Mouse (Mus musculus): ENCODE results near the gene Best1. TPM values are rescaled to one million over a fixed set of nuclear protein-coding genes. Genes with fewer than 3 reads are reported as not detected.

Best1 gene
- polyA plus RNA-seq (2012; rRNA removed): 0.31 and 0.33 TPM in 2 replicates

- Histone ChIP-seq H3K36me3 (ENCODE audit: control insufficient read depth, insufficient read depth, low read length) (no peaks in the 10 kb centered on the region), H3K27me3 (ENCODE audit: control insufficient read depth, insufficient read depth, low read length) (no peaks in the 10 kb centered on the region), H3K27ac (ENCODE audit: control insufficient read depth, insufficient read depth, low read length) (no peak within 1 kb of the TSS), H3K4me1 (replicated peaks; ENCODE audit: control insufficient read depth, insufficient read depth, low read length) (no peaks in the 10 kb centered on the region), H3K4me3 (ENCODE audit: control insufficient read depth, insufficient read depth, low read length) (no peak within 1 kb of the TSS)
- no peak for DNase-seq
- no peak for TF ChIP-seq POLR2A (IDR thresholded peaks at IDR 0.05; ENCODE audit: control insufficient read depth, extremely low read depth, insufficient read depth, low read length, poor library complexity)
- no peak for TF ChIP-seq CTCF (IDR thresholded peaks at IDR 0.05; ENCODE audit: borderline replicate concordance, control insufficient read depth, extremely low read depth, insufficient read depth, low read length, poor library complexity)
- 89% methylated on average over 7 of the region's 7 CpGs for WGBS
Measured at GRCm38 (mm10) chr19:10001206-10001969, at the start of gene Best1, which contains the start of gene Rab3il1. TSS of gene Best1 (minus strand) at chr19:10001633. TSS of gene Rab3il1 (plus strand) at chr19:10001669.

- no peak overlapping the region for H3K27ac ChIP-seq (ENCODE audit: control insufficient read depth, insufficient read depth, low read length)
- H3K36me3 ChIP-seq (ENCODE audit: control insufficient read depth, insufficient read depth, low read length): no peaks in the 10 kb centered on the region
- no peaks in the 10 kb centered on the region; the same call in 1 of the 2 replicates for H3K4me1 ChIP-seq (replicated peaks; ENCODE audit: control insufficient read depth, insufficient read depth, low read length)
- no peak for DNase-seq
- no peak overlapping the region for H3K4me3 ChIP-seq (ENCODE audit: control insufficient read depth, insufficient read depth, low read length)
- no peaks in the 10 kb centered on the region for H3K27me3 ChIP-seq (ENCODE audit: control insufficient read depth, insufficient read depth, low read length)
- 63% methylated on average over 2 of the region's 2 CpGs for WGBS
- TF ChIP-seq CTCF (IDR thresholded peaks at IDR 0.05; ENCODE audit: borderline replicate concordance, control insufficient read depth, extremely low read depth, insufficient read depth, low read length, poor library complexity) (no peak), POLR2A (IDR thresholded peaks at IDR 0.05; ENCODE audit: control insufficient read depth, extremely low read depth, insufficient read depth, low read length, poor library complexity) (no peak)
Measured at GRCm38 (mm10) chr19:10050438-10050837, 49.0 kb upstream of the Best1 start.

- no peak overlapping the region for H3K4me3 ChIP-seq (ENCODE audit: control insufficient read depth, insufficient read depth, low read length)
- no peak overlapping the region for H3K27ac ChIP-seq (ENCODE audit: control insufficient read depth, insufficient read depth, low read length)
- H3K4me1 ChIP-seq (replicated peaks; ENCODE audit: control insufficient read depth, insufficient read depth, low read length): no peaks in the 10 kb centered on the region; the same call in 1 of the 2 replicates
- TF ChIP-seq POLR2A (IDR thresholded peaks at IDR 0.05; ENCODE audit: control insufficient read depth, extremely low read depth, insufficient read depth, low read length, poor library complexity) (no peak), CTCF (IDR thresholded peaks at IDR 0.05; ENCODE audit: borderline replicate concordance, control insufficient read depth, extremely low read depth, insufficient read depth, low read length, poor library complexity) (no peak)
- no peaks in the 10 kb centered on the region for H3K27me3 ChIP-seq (ENCODE audit: control insufficient read depth, insufficient read depth, low read length)
- no peaks in the 10 kb centered on the region for H3K36me3 ChIP-seq (ENCODE audit: control insufficient read depth, insufficient read depth, low read length)
- DNase-seq: no peak
Measured at GRCm38 (mm10) chr19:10049533-10049932, 48.1 kb upstream of the Best1 start.

GRCm38 (mm10) chr19:10046983-10047382 lies 45.5 kb upstream of the Best1 start:
- Histone ChIP-seq H3K27me3 (ENCODE audit: control insufficient read depth, insufficient read depth, low read length) (no peaks in the 10 kb centered on the region; the same call in 1 of the 2 replicates), H3K27ac (ENCODE audit: control insufficient read depth, insufficient read depth, low read length) (no peak overlapping the region), H3K4me1 (replicated peaks; ENCODE audit: control insufficient read depth, insufficient read depth, low read length) (peaks cover 5% of the 10 kb centered on the region; the same call in 1 of the 2 replicates), H3K36me3 (ENCODE audit: control insufficient read depth, insufficient read depth, low read length) (no peaks in the 10 kb centered on the region), H3K4me3 (ENCODE audit: control insufficient read depth, insufficient read depth, low read length) (no peak overlapping the region)
- WGBS: 1% methylated on average over 3 of the region's 3 CpGs
- no peak for DNase-seq
- TF ChIP-seq POLR2A (IDR thresholded peaks at IDR 0.05; ENCODE audit: control insufficient read depth, extremely low read depth, insufficient read depth, low read length, poor library complexity) (no peak), CTCF (IDR thresholded peaks at IDR 0.05; ENCODE audit: borderline replicate concordance, control insufficient read depth, extremely low read depth, insufficient read depth, low read length, poor library complexity) (no peak)

- DNase-seq: no peak
- peaks cover 9% of the 10 kb centered on the region; the same call in 1 of the 2 replicates for H3K4me1 ChIP-seq (replicated peaks; ENCODE audit: control insufficient read depth, insufficient read depth, low read length)
- no peak for TF ChIP-seq POLR2A (IDR thresholded peaks at IDR 0.05; ENCODE audit: control insufficient read depth, extremely low read depth, insufficient read depth, low read length, poor library complexity)
Measured at GRCm38 (mm10) chr19:10046346-10046745, 44.9 kb upstream of the Best1 start.

GRCm38 (mm10) chr19:10045707-10046106 lies 44.3 kb upstream of the Best1 start:
- Histone ChIP-seq H3K27ac (ENCODE audit: control insufficient read depth, insufficient read depth, low read length) (no peak overlapping the region), H3K27me3 (ENCODE audit: control insufficient read depth, insufficient read depth, low read length) (no peaks in the 10 kb centered on the region; the same call in 1 of the 2 replicates), H3K4me1 (replicated peaks; ENCODE audit: control insufficient read depth, insufficient read depth, low read length) (peaks cover 9% of the 10 kb centered on the region; the same call in 1 of the 2 replicates), H3K4me3 (ENCODE audit: control insufficient read depth, insufficient read depth, low read length) (no peak overlapping the region), H3K36me3 (ENCODE audit: control insufficient read depth, insufficient read depth, low read length) (no peaks in the 10 kb centered on the region)
- no peak for TF ChIP-seq POLR2A (IDR thresholded peaks at IDR 0.05; ENCODE audit: control insufficient read depth, extremely low read depth, insufficient read depth, low read length, poor library complexity)
- no peak for TF ChIP-seq CTCF (IDR thresholded peaks at IDR 0.05; ENCODE audit: borderline replicate concordance, control insufficient read depth, extremely low read depth, insufficient read depth, low read length, poor library complexity)
- DNase-seq: no peak
- WGBS: 79% methylated on average over 2 of the region's 2 CpGs

More at GRCm38 (mm10) chr19:10046346-10046745, 44.9 kb upstream of the Best1 start:
- 72% methylated on average over 4 of the region's 4 CpGs for WGBS
- no peak overlapping the region for H3K27ac ChIP-seq (ENCODE audit: control insufficient read depth, insufficient read depth, low read length)
- H3K36me3 ChIP-seq (ENCODE audit: control insufficient read depth, insufficient read depth, low read length): no peaks in the 10 kb centered on the region
- no peak overlapping the region for H3K4me3 ChIP-seq (ENCODE audit: control insufficient read depth, insufficient read depth, low read length)
- no peaks in the 10 kb centered on the region; the same call in 1 of the 2 replicates for H3K27me3 ChIP-seq (ENCODE audit: control insufficient read depth, insufficient read depth, low read length)
